Mouse (Mus musculus) kidney, embryonic 16.5 days (tissue): ENCODE results near the gene Lrig2. TPM values are rescaled to one million over a fixed set of nuclear protein-coding genes. Genes with fewer than 3 reads are reported as not detected.

ENCODE experiments used
- ATAC-seq: fragments of 200-750 bp; cut with Nextera tagmentation; 2 replicates; pipeline ENCODE4 v1.8.0; 2017; ENCODE audit warnings: moderate TSS enrichment; ENCODE audit not compliant: low FRiP score, low TSS enrichment
- H3K27ac ChIP-seq: fragments of 300-500 bp; sonication (generic); 2 replicates; pipeline ENCODE4 v1.5.1; 2014; ENCODE audit warnings: low read length
- H3K27me3 ChIP-seq: fragments of 300-500 bp; sonication (generic); 2 replicates; pipeline ENCODE4 v1.6.1; 2014; ENCODE audit warnings: low read length, control low read depth, mixed read lengths; ENCODE audit not compliant: insufficient read depth
- H3K36me3 ChIP-seq: fragments of 300-500 bp; sonication (generic); 2 replicates; pipeline ENCODE4 v1.6.1; 2014; ENCODE audit warnings: low read length, control low read depth, mixed read lengths; ENCODE audit not compliant: insufficient read depth
- H3K4me1 ChIP-seq: fragments of 300-500 bp; sonication (generic); 2 replicates; pipeline ENCODE4 v1.6.1; 2014; ENCODE audit warnings: low read length, control low read depth, mixed read lengths; ENCODE audit not compliant: insufficient read depth
- H3K4me2 ChIP-seq: fragments of 300-500 bp; sonication (generic); replicated peaks from 2 replicates; pipeline ENCODE4 v1.6.1; 2014; ENCODE audit warnings: low read depth, low read length
- H3K4me3 ChIP-seq: fragments of 300-500 bp; sonication (generic); 2 replicates; pipeline ENCODE4 v1.5.1; 2014; ENCODE audit warnings: mild to moderate bottlenecking, low read length
- H3K9ac ChIP-seq: fragments of 300-500 bp; sonication (generic); replicated peaks from 2 replicates; pipeline ENCODE4 v1.6.1; 2014; ENCODE audit warnings: low read length
- H3K9me3 ChIP-seq: fragments of 300-500 bp; sonication (generic); 2 replicates; pipeline ENCODE4 v1.6.1; 2016; ENCODE audit warnings: low read length, control low read depth
- WGBS: fragments of 180-500 bp; shearing (Covaris S2); extraction: QIAGEN DNeasy Blood & Tissue Kit; methylation state at CpG from one replicate; pipeline ENCODE4 v1.1.7; 2014; 5-methylcytosine and 5-hydroxymethylcytosine counted together
- polyA plus RNA-seq: library from polyadenylated mRNA; unstranded; fragments of >200 nt; fragmentation: Nextera tagmentation; extraction: Ambion mirVana; gene quantifications from 2 replicates; pipeline ENCODE4 v1.2.1, GENCODE M21; 2015

The Lrig2 gene
- polyA plus RNA-seq, 1 experiment from 2014 or later: 15.6 TPM

DNA sequence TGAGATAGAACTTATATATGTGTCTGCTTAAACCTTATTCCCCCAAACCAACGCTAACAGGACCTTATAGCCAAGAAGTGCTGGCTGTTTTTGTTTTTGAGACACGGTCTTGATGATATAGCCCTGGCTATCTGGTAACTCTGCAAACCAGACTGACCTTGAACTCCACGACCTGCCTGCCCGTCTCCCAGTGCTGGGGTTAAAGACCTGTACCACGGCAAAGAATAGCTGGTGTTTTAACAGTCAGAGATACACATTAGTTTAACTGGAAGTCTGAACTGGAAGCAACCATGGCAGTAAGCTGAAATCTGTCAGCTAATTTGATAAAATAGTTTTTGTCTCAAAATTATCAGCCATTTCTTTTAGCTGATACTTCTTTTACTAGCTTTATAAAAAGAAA lies 94.9 kb downstream of the Lrig2 start:
- no peak overlapping the region for H3K27ac ChIP-seq
- H3K4me3 ChIP-seq: no peak overlapping the region
- no peaks in the 10 kb centered on the region for H3K36me3 ChIP-seq
- H3K4me2 ChIP-seq: no peak overlapping the region
- no peaks in the 10 kb centered on the region for H3K9me3 ChIP-seq
- ATAC-seq: no peak
- no peaks in the 10 kb centered on the region for H3K27me3 ChIP-seq
- no peak overlapping the region for H3K9ac ChIP-seq
- H3K4me1 ChIP-seq: peaks cover 3% of the 10 kb centered on the region; the same call in 1 of the 2 replicates
- 60% methylated on average over 5 of the region's 5 CpGs for WGBS

DNA sequence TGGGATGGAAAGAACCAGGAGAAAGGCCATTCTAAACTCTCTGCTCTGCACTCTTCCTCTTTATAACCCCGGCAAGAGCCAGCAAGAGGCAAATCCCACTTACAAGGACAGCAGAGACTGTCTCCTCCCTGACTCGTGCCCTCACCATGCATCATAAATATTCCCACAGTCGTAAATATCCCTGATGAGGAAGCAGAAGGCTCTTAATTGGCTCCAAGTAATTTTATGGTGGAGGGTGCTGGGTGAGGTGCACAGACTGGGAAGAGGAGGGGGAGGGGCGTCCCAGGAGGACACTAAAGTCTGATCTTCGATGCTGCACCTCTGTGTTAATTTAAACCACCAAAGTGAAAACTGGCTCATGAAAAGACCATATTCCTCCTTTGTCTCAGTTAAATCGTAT lies 99.2 kb downstream of the Lrig2 start:
- Histone ChIP-seq H3K4me1 (peaks cover 7% of the 10 kb centered on the region; the same call in 1 of the 2 replicates), H3K4me2 (no peak overlapping the region), H3K4me3 (no peak overlapping the region), H3K27me3 (no peaks in the 10 kb centered on the region), H3K27ac (no peak overlapping the region), H3K36me3 (no peaks in the 10 kb centered on the region), H3K9ac (no peak overlapping the region), H3K9me3 (no peaks in the 10 kb centered on the region)
- no peak for ATAC-seq
- 35% methylated on average over 6 of the region's 6 CpGs for WGBS

DNA sequence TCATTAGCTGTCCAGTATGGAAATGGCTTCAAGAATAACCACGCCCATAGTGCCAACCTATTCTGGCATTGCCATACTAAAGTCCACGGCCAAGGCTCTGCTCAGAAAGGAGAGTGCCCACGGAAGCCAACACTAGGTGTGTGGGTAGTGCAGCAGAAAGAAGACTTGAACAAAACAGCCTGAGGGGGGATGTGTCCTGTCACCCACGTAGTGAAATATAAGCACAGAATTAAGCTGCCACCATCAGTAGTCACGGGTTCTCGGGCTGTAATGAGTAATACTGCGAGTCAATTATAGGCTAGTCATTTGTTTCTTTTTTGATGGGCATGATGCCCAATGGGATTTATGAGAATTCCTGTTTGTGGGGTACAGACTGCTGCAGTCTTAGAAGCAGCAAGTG lies 104.2 kb downstream of the Lrig2 start:
- no peak overlapping the region for H3K27ac ChIP-seq
- no peak overlapping the region for H3K4me3 ChIP-seq
- no peaks in the 10 kb centered on the region for H3K27me3 ChIP-seq
- H3K9me3 ChIP-seq: no peaks in the 10 kb centered on the region
- no peak for ATAC-seq
- H3K36me3 ChIP-seq: no peaks in the 10 kb centered on the region
- no peak overlapping the region for H3K9ac ChIP-seq
- H3K4me2 ChIP-seq: no peak overlapping the region
- 55% methylated on average over 7 of the region's 7 CpGs for WGBS
- H3K4me1 ChIP-seq: peaks cover 7% of the 10 kb centered on the region; the same call in 1 of the 2 replicates

DNA sequence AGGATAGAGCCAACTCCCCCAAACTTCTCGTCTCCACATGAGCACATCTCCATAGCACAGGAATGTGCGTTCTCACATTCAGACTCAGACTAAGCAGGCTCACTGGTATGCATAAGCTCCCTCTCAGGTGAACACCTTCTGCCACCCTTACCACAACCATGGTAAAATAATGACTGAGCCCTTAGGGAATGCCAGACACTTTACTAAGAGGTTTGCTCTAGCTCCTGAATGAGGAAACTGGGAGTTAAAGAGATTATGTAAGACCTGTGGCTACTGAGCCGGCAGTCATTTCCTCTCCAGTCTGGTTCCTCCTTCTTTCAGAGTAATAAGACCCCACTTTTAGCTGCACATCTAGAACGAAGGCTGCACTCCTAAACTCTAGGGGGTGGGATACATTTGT lies 108.1 kb downstream of the Lrig2 start:
- Histone ChIP-seq H3K27ac (no peak overlapping the region), H3K9me3 (no peaks in the 10 kb centered on the region), H3K9ac (no peak overlapping the region), H3K27me3 (no peaks in the 10 kb centered on the region), H3K4me3 (no peak overlapping the region), H3K36me3 (no peaks in the 10 kb centered on the region), H3K4me1 (no peaks in the 10 kb centered on the region), H3K4me2 (no peak overlapping the region)
- no peak for ATAC-seq
- 65% methylated on average over 4 of the region's 4 CpGs for WGBS

DNA sequence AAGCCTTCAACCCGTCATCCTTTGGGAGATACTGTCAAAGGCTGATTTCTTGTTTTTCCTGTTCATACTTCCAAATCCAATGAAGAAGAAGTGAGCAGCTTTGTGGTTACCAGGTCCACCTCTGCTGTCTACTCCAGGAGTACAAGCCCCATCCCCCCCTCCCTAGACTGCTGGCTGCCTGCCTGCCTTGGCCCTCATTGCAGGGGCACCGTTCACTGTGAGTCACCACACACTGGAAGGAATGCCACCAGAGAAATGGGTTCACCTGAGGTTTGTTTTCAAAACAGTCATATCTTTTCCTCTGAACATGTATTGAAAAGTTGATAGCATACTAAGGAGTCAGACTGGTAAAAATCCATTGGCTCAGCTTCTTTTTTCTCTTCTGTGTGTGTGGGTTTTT lies 110.5 kb downstream of the Lrig2 start:
- no peak for ATAC-seq

DNA sequence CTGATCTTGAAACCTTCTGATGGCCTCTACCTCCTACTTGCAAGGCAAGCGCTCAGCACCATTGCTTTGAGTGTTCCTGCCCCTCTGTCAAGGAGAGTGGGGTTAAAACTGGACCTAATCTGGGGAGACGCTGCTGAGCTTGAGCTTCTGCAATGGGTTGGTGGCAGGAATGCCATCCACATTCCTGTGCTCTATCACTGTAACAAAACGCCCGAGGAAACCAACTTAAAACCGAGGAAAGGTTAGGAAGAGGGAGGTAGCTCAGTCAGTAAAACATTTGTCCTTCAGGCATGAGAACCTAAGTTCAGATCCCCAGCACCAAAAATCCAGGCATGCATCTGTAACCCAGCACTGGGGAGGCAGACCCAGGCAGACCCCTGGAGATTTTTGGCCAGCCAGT lies 111.6 kb downstream of the Lrig2 start:
- Histone ChIP-seq H3K9me3 (no peaks in the 10 kb centered on the region), H3K9ac (no peak overlapping the region), H3K4me3 (no peak overlapping the region), H3K27me3 (no peaks in the 10 kb centered on the region), H3K4me1 (no peaks in the 10 kb centered on the region), H3K4me2 (no peak overlapping the region), H3K27ac (no peak overlapping the region), H3K36me3 (no peaks in the 10 kb centered on the region)
- no peak for ATAC-seq
- WGBS: 66% methylated on average over 5 of the region's 5 CpGs

More for the DNA sequence above, 110.5 kb downstream of the Lrig2 start:
- Histone ChIP-seq H3K27ac (no peak overlapping the region), H3K4me1 (no peaks in the 10 kb centered on the region), H3K27me3 (no peaks in the 10 kb centered on the region), H3K4me2 (no peak overlapping the region), H3K9ac (no peak overlapping the region), H3K9me3 (no peaks in the 10 kb centered on the region), H3K4me3 (no peak overlapping the region), H3K36me3 (no peaks in the 10 kb centered on the region)
- WGBS: 75% methylated on average over 2 of the region's 2 CpGs

DNA sequence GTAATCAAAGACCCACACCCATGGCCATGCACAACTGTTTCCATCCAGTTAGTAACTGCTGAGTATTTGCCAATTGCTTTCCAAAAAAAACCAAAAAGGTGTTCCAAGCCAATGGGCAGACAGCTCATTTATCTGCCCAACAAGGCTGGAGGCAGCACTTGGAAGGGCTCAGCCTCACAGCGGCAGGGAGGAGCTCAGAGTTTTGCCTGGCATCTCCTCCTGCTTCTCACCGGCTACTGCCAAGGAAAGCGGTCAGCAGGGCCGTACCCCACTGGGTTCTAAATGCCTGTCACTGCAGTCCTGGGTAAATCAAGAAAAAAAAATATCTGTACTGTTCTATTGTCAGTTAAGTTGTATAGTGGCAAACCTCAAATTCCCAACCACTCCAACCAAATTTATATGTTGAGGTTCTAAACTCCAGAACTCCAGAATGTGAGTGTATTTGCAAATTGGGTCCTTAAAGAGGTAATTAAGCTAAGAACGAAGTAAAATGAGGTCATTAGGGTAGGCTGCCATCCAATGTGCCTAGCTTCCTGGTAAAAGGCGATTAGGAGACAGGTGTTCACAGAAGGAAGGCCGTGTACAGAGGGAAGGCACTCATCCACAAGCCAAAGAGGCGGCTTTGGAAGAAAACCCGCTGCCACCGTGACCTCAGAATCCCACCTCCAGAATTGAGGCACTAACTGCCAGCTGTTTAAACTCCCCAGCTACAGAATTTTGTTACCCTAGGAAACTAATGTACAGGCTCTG lies 112.2 kb downstream of the Lrig2 start:
- Histone ChIP-seq H3K27me3 (no peaks in the 10 kb centered on the region), H3K4me3 (no peak overlapping the region), H3K4me2 (no peak overlapping the region), H3K9ac (no peak overlapping the region), H3K27ac (no peak overlapping the region), H3K36me3 (no peaks in the 10 kb centered on the region), H3K4me1 (no peaks in the 10 kb centered on the region), H3K9me3 (no peaks in the 10 kb centered on the region)
- WGBS: 72% methylated on average over 10 of the region's 10 CpGs
- ATAC-seq: no peak

DNA sequence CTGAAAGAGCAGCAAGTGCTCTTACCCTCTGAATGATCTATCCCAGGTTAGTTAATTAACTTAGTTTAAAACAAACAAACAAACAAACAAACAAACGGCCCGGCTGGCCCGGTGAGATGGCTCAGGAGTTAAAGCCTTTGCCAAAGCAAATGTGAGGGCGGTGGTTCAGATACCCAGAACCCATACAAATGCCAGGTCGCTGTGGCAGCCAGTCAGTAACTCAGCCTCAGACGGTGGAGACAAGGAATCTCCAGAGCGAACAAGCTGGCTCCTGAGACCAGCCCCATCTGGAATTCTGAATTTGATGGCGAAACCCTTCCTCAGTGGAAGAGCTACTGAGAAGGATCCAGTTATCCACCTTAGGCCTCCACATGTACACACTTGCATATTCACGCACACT lies 114.4 kb downstream of the Lrig2 start:
- WGBS: 82% methylated on average over 9 of the region's 9 CpGs
- H3K9me3 ChIP-seq: no peaks in the 10 kb centered on the region

DNA sequence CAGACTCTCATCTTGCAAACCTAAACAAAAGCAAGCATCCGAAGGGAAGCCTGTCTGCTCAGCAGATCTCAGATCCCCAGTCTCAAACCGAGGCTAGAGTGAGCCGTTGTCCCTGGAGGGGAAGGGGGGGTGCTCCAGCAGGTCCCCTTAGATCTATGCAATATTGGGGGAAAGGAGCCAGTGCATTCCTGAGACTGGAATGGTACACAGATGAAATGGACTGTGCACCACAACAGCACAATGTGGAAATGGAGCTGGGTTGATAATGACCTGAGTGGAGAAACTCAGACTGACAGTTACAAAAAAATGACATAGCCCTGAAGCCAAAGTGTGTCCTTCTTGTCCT lies 115.0 kb downstream of the Lrig2 start:
- no peak overlapping the region for H3K9ac ChIP-seq
- no peaks in the 10 kb centered on the region for H3K4me1 ChIP-seq
- no peak for ATAC-seq
- no peaks in the 10 kb centered on the region for H3K36me3 ChIP-seq
- 51% methylated on average over 3 of the region's 3 CpGs for WGBS
- no peaks in the 10 kb centered on the region for H3K9me3 ChIP-seq
- H3K4me2 ChIP-seq: no peak overlapping the region
- H3K27ac ChIP-seq: no peak overlapping the region
- H3K27me3 ChIP-seq: no peaks in the 10 kb centered on the region
- H3K4me3 ChIP-seq: no peak overlapping the region

More for the DNA sequence above, 114.4 kb downstream of the Lrig2 start:
- Histone ChIP-seq H3K36me3 (no peaks in the 10 kb centered on the region), H3K4me2 (no peak overlapping the region), H3K27me3 (no peaks in the 10 kb centered on the region), H3K9ac (no peak overlapping the region), H3K4me3 (no peak overlapping the region), H3K4me1 (no peaks in the 10 kb centered on the region), H3K27ac (no peak overlapping the region)
- no peak for ATAC-seq

DNA sequence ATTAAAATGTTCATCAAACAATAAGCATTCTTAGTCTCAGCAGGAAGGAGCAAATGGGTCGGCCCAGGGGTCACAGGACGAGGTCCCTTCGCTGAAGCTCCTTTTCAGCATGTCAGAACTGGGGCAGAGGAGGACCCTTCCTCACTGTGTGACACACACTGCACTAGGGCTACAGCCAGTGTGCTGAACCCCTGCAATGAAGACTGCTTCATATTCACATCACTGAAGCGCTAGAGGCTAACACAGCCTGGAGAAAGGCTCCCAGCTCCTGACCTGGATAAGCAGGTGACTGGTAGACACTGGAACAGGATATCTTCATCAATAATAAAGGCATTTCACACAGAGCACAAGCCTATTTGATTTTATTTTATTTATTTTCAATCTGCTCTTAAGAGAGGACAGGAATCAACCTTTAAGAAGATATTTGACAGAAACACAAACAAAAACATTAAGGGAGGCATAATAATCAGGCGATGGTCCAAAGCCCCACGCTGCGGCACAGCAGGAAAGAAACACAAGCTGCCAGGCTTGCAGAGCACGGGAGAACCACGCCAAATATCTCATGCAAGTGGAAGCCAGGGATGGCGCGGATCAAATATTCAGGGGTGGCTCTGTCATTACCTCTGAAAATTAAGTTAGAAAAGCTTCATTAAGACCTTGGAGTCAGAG lies 115.5 kb downstream of the Lrig2 start:
- WGBS: 68% methylated on average over 11 of the region's 11 CpGs
- no peak overlapping the region for H3K27ac ChIP-seq
- H3K4me2 ChIP-seq: no peak overlapping the region
- H3K9me3 ChIP-seq: no peaks in the 10 kb centered on the region
- H3K36me3 ChIP-seq: no peaks in the 10 kb centered on the region
- no peak overlapping the region for H3K4me3 ChIP-seq
- ATAC-seq: no peak
- no peak overlapping the region for H3K9ac ChIP-seq
- no peaks in the 10 kb centered on the region for H3K4me1 ChIP-seq
- no peaks in the 10 kb centered on the region for H3K27me3 ChIP-seq
